21 mouse cellular contexts compared by ENCODE assay signal in the genomic region with DNA sequence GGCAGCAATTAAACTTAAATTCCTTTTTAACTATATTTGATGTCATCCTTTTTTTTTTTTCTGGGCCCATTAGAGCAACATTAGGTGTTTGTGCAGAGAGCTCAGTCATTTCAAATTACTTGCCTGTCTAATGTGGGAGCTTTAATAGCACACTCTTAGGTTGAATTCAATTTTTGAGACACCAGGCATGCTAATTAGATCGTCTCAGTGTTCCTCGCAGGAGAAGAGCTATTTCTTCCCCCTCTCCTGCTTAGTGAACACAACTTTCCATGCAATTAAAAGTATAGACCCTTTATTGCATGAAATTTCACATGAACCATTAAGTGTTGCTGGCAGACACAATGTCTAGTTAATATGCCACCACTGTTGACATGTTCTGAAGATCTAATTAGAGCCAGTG.
DNase-seq lines count a peak whose midpoint lies in the region; ATAC-seq lines count a peak whose summit lies in the region.
"Had no signal": no experiment of that assay in that cellular context is flagged by ENCODE, and none has a peak within 500 bp of the region (broad histone marks: within the 10 kb centered on the region; RNA-seq: fewer than 3 reads in every experiment).

No protein-coding gene starts in this region.

- H3K4me1 ChIP-seq in forebrain, embryonic 15.5 days = peaks cover 4% of the 10 kb centered on the region
- peaks cover 4% of the 10 kb centered on the region; the same call in 1 of the 2 replicates for H3K4me1 ChIP-seq in forebrain, embryonic 10.5 days
- H3K4me1 ChIP-seq in hindbrain, embryonic 13.5 days (replicated peaks) = peaks cover 14% of the 10 kb centered on the region; the same call in 1 of the 2 replicates
- no peaks in the 10 kb centered on the region; the same call in 1 of the 2 replicates for H3K4me1 ChIP-seq in hindbrain, embryonic 14.5 days (replicated peaks; ENCODE audit: control insufficient read depth, insufficient read depth, low read length)
- H3K4me1 ChIP-seq: embryonic facial prominence, embryonic 15.5 days had no signal

- no peak overlapping the region for H3K4me2 ChIP-seq in forebrain, embryonic 15.5 days (replicated peaks)
- no peak overlapping the region for H3K4me2 ChIP-seq in hindbrain, embryonic 13.5 days
- no peak overlapping the region for H3K4me2 ChIP-seq in hindbrain, embryonic 14.5 days (replicated peaks)
- H3K4me2 ChIP-seq: embryonic facial prominence, embryonic 15.5 days had no signal

- DNase-seq in forebrain, embryonic 10.5 days (ENCODE audit: extremely low spot score, low spot score) = no peak
- DNase-seq in hindbrain, embryonic 14.5 days (ENCODE audit: low spot score) = no peak
- DNase-seq in retina, postnatal 1 day = peak; percentile 10
- no peak for DNase-seq in retina, embryonic 14.5 days (ENCODE audit: low spot score)
- DNase-seq in right cerebral cortex, postnatal 14 days = no peak
- DNase-seq: adrenal gland, postnatal 14 days; cerebellum, adult 2 months; cerebellum, postnatal 10 days; embryo, embryonic 11 days; gastrocnemius, adult 2 months; gastrocnemius, postnatal 25 days; heart, postnatal 10 days; kidney, adult 11 months had no signal

- no peak overlapping the region for H3K27ac ChIP-seq in forebrain, embryonic 15.5 days (replicated peaks)
- H3K27ac ChIP-seq in forebrain, embryonic 10.5 days = no peak overlapping the region
- H3K27ac ChIP-seq in hindbrain, embryonic 13.5 days = 0 out of 2 replicates have a peak overlapping the region, but pooled peaks have one; percentile 3
- no peak overlapping the region for H3K27ac ChIP-seq in hindbrain, embryonic 14.5 days
- H3K27ac ChIP-seq: embryonic facial prominence, embryonic 15.5 days; gastrocnemius, adult 2 months; heart, embryonic 10.5 days; hindbrain, postnatal 0 days had no signal

- 0 out of 2 replicates have a peak, but pooled peaks have one; percentile 13 for ATAC-seq in forebrain, embryonic 15.5 days (replicated peaks)
- ATAC-seq in hindbrain, embryonic 13.5 days (ENCODE audit: low FRiP score) = no peak
- no peak for ATAC-seq in hindbrain, embryonic 14.5 days (ENCODE audit: low FRiP score)
- ATAC-seq: activated CD4-positive, CD25-positive, alpha-beta regulatory T cell, adult 4 months; hindbrain, postnatal 0 days; Patski had no signal

- no peaks in the 10 kb centered on the region for H3K9me3 ChIP-seq in forebrain, embryonic 15.5 days
- H3K9me3 ChIP-seq in forebrain, embryonic 10.5 days = no peaks in the 10 kb centered on the region
- H3K9me3 ChIP-seq in hindbrain, embryonic 13.5 days = no peaks in the 10 kb centered on the region
- H3K9me3 ChIP-seq in hindbrain, embryonic 14.5 days (ENCODE audit: control insufficient read depth, low read length) = no peaks in the 10 kb centered on the region
- H3K9me3 ChIP-seq: embryonic facial prominence, embryonic 15.5 days; heart, embryonic 10.5 days had no signal

- no peaks in the 10 kb centered on the region for H3K27me3 ChIP-seq in forebrain, embryonic 15.5 days
- no peaks in the 10 kb centered on the region for H3K27me3 ChIP-seq in forebrain, embryonic 10.5 days (ENCODE audit: poor library complexity, severe bottlenecking)
- H3K27me3 ChIP-seq in hindbrain, embryonic 13.5 days = no peaks in the 10 kb centered on the region
- H3K27me3 ChIP-seq in hindbrain, embryonic 14.5 days (ENCODE audit: control insufficient read depth, insufficient read depth, low read length) = no peaks in the 10 kb centered on the region
- H3K27me3 ChIP-seq: embryonic facial prominence, embryonic 15.5 days had no signal

- no peaks in the 10 kb centered on the region for H3K36me3 ChIP-seq in forebrain, embryonic 15.5 days
- no peaks in the 10 kb centered on the region for H3K36me3 ChIP-seq in forebrain, embryonic 10.5 days (replicated peaks)
- no peaks in the 10 kb centered on the region for H3K36me3 ChIP-seq in hindbrain, embryonic 13.5 days
- no peaks in the 10 kb centered on the region for H3K36me3 ChIP-seq in hindbrain, embryonic 14.5 days (replicated peaks; ENCODE audit: control insufficient read depth, insufficient read depth)
- H3K36me3 ChIP-seq: embryonic facial prominence, embryonic 15.5 days had no signal

- no peak overlapping the region for H3K4me3 ChIP-seq in forebrain, embryonic 15.5 days
- H3K4me3 ChIP-seq in forebrain, embryonic 10.5 days = no peak overlapping the region
- H3K4me3 ChIP-seq in hindbrain, embryonic 13.5 days = no peak overlapping the region
- no peak overlapping the region for H3K4me3 ChIP-seq in hindbrain, embryonic 14.5 days (replicated peaks; ENCODE audit: low read length)
- H3K4me3 ChIP-seq: embryonic facial prominence, embryonic 15.5 days; erythroblast, embryonic 14.5 days; gastrocnemius, adult 2 months; heart, embryonic 10.5 days had no signal

- WGBS in forebrain, embryonic 15.5 days = 16% methylated on average over 2 of the region's 2 CpGs
- 93% methylated on average over 2 of the region's 2 CpGs for WGBS in forebrain, embryonic 10.5 days
- 61% methylated on average over 2 of the region's 2 CpGs for WGBS in hindbrain, embryonic 13.5 days
- 56% methylated on average over 2 of the region's 2 CpGs for WGBS in hindbrain, embryonic 14.5 days

- no peak overlapping the region for H3K9ac ChIP-seq in forebrain, embryonic 15.5 days (replicated peaks)
- no peak overlapping the region for H3K9ac ChIP-seq in hindbrain, embryonic 13.5 days
- no peak overlapping the region for H3K9ac ChIP-seq in hindbrain, embryonic 14.5 days
- H3K9ac ChIP-seq: embryonic facial prominence, embryonic 15.5 days had no signal
